Mouse (Mus musculus): ENCODE measurements around the gene Zfp946. TPM values are rescaled to one million over a fixed set of nuclear protein-coding genes. Genes with fewer than 3 reads are reported as not detected.

Zfp946 gene
- polyA plus RNA-seq (2015; fragmentation: Nextera tagmentation; extraction: Ambion mirVana), result 13.3 and 15.1 TPM in 2 replicates

- H3K4me1 ChIP-seq (ENCODE audit: control insufficient read depth, insufficient read depth, low read length), result no peaks in the 10 kb centered on the region
- no peaks in the 10 kb centered on the region for H3K27me3 ChIP-seq (replicated peaks; ENCODE audit: control insufficient read depth, insufficient read depth, low read length)
- H3K9ac ChIP-seq (ENCODE audit: low read depth, low read length), result peak within 1 kb of the TSS; percentile 69
- H3K36me3 ChIP-seq (ENCODE audit: control insufficient read depth, insufficient read depth, low read length), result no peaks in the 10 kb centered on the region
- peak within 1 kb of the TSS; percentile 65 for H3K4me3 ChIP-seq (ENCODE audit: low read length)
- H3K9me3 ChIP-seq (ENCODE audit: control insufficient read depth, low read length), result no peaks in the 10 kb centered on the region
- H3K4me2 ChIP-seq (ENCODE audit: low read depth, low read length), result peak within 1 kb of the TSS; percentile 51
- ATAC-seq, result peak; percentile 96
- peak within 1 kb of the TSS; percentile 94 for H3K27ac ChIP-seq (ENCODE audit: low read length)
- 1% methylated on average over 29 of the region's 29 CpGs for WGBS
Measured at GRCm38 (mm10) chr17:22423952-22424617, at the start of gene Zfp946. Gene Zfp946, plus strand, starts transcription at chr17:22424222.

GRCm38 (mm10) chr17:22410756-22411155 lies 13.3 kb upstream of the Zfp946 start:
- H3K27me3 ChIP-seq (replicated peaks; ENCODE audit: control insufficient read depth, insufficient read depth, low read length), result no peaks in the 10 kb centered on the region
- no peak overlapping the region for H3K27ac ChIP-seq (ENCODE audit: low read length)
- H3K4me2 ChIP-seq (ENCODE audit: low read depth, low read length), result no peak overlapping the region
- no peaks in the 10 kb centered on the region for H3K9me3 ChIP-seq (ENCODE audit: control insufficient read depth, low read length)
- WGBS, result 69% methylated on average over 2 of the region's 2 CpGs
- H3K36me3 ChIP-seq (ENCODE audit: control insufficient read depth, insufficient read depth, low read length), result no peaks in the 10 kb centered on the region
- no peak overlapping the region for H3K4me3 ChIP-seq (ENCODE audit: low read length)
- H3K4me1 ChIP-seq (ENCODE audit: control insufficient read depth, insufficient read depth, low read length), result no peaks in the 10 kb centered on the region
- H3K9ac ChIP-seq (ENCODE audit: low read depth, low read length), result no peak overlapping the region
- ATAC-seq, result no peak

- Histone ChIP-seq H3K36me3 (ENCODE audit: control insufficient read depth, insufficient read depth, low read length) (no peaks in the 10 kb centered on the region), H3K9me3 (ENCODE audit: control insufficient read depth, low read length) (no peaks in the 10 kb centered on the region), H3K4me3 (ENCODE audit: low read length) (no peak overlapping the region), H3K27ac (ENCODE audit: low read length) (no peak overlapping the region), H3K4me2 (ENCODE audit: low read depth, low read length) (no peak overlapping the region), H3K27me3 (replicated peaks; ENCODE audit: control insufficient read depth, insufficient read depth, low read length) (no peaks in the 10 kb centered on the region), H3K9ac (ENCODE audit: low read depth, low read length) (no peak overlapping the region), H3K4me1 (ENCODE audit: control insufficient read depth, insufficient read depth, low read length) (no peaks in the 10 kb centered on the region)
- 2% methylated on average over 3 of the region's 3 CpGs for WGBS
- ATAC-seq, result 0 out of 2 replicates have a peak, but pooled peaks have one; percentile 58
Measured at GRCm38 (mm10) chr17:22417510-22417909, 6.5 kb upstream of the Zfp946 start.

- H3K4me3 ChIP-seq (ENCODE audit: low read length), result peak overlapping the region; percentile 65
- WGBS, result 1% methylated on average over 12 of the region's 12 CpGs
- H3K9ac ChIP-seq (ENCODE audit: low read depth, low read length), result peak overlapping the region; percentile 69
- no peaks in the 10 kb centered on the region for H3K36me3 ChIP-seq (ENCODE audit: control insufficient read depth, insufficient read depth, low read length)
- H3K4me2 ChIP-seq (ENCODE audit: low read depth, low read length), result peak overlapping the region; percentile 47
- peak; percentile 60 for ATAC-seq
- H3K4me1 ChIP-seq (ENCODE audit: control insufficient read depth, insufficient read depth, low read length), result no peaks in the 10 kb centered on the region
- peak overlapping the region; percentile 94 for H3K27ac ChIP-seq (ENCODE audit: low read length)
- H3K9me3 ChIP-seq (ENCODE audit: control insufficient read depth, low read length), result no peaks in the 10 kb centered on the region
- H3K27me3 ChIP-seq (replicated peaks; ENCODE audit: control insufficient read depth, insufficient read depth, low read length), result no peaks in the 10 kb centered on the region
Measured at GRCm38 (mm10) chr17:22424636-22425354, 773 bp downstream of the Zfp946 start.

- Histone ChIP-seq H3K9me3 (ENCODE audit: control insufficient read depth, low read length) (no peaks in the 10 kb centered on the region), H3K4me2 (ENCODE audit: low read depth, low read length) (no peak overlapping the region), H3K27me3 (replicated peaks; ENCODE audit: control insufficient read depth, insufficient read depth, low read length) (no peaks in the 10 kb centered on the region), H3K4me3 (ENCODE audit: low read length) (no peak overlapping the region), H3K36me3 (ENCODE audit: control insufficient read depth, insufficient read depth, low read length) (0 out of 2 replicates have a peak, but pooled peaks cover 2% of the 10 kb centered on the region), H3K27ac (ENCODE audit: low read length) (no peak overlapping the region), H3K4me1 (ENCODE audit: control insufficient read depth, insufficient read depth, low read length) (no peaks in the 10 kb centered on the region), H3K9ac (ENCODE audit: low read depth, low read length) (no peak overlapping the region)
- no peak for ATAC-seq
- WGBS, result 94% methylated on average over 3 of the region's 3 CpGs
Measured at GRCm38 (mm10) chr17:22447684-22448083, 23.7 kb downstream of the Zfp946 start.

- no peaks in the 10 kb centered on the region for H3K9me3 ChIP-seq (ENCODE audit: control insufficient read depth, low read length)
- no peak overlapping the region for H3K27ac ChIP-seq (ENCODE audit: low read length)
- no peak overlapping the region for H3K4me3 ChIP-seq (ENCODE audit: low read length)
- H3K36me3 ChIP-seq (ENCODE audit: control insufficient read depth, insufficient read depth, low read length), result no peaks in the 10 kb centered on the region
- no peak overlapping the region for H3K4me2 ChIP-seq (ENCODE audit: low read depth, low read length)
- H3K9ac ChIP-seq (ENCODE audit: low read depth, low read length), result no peak overlapping the region
- 84% methylated on average over 4 of the region's 4 CpGs for WGBS
- no peak for ATAC-seq
- H3K4me1 ChIP-seq (ENCODE audit: control insufficient read depth, insufficient read depth, low read length), result no peaks in the 10 kb centered on the region
- H3K27me3 ChIP-seq (replicated peaks; ENCODE audit: control insufficient read depth, insufficient read depth, low read length), result no peaks in the 10 kb centered on the region
Measured at GRCm38 (mm10) chr17:22497120-22497519, 73.1 kb downstream of the Zfp946 start.

Other genes starting within 250 kb of the Zfp946 start
- gene Zfp994, start 198.6 kb upstream of the Zfp946 start, polyA plus RNA-seq (2015; fragmentation: Nextera tagmentation; extraction: Ambion mirVana), result 2.8 and 2.9 TPM in 2 replicates
- gene CT030661.1, start 109.4 kb upstream of the Zfp946 start, polyA plus RNA-seq (2015; fragmentation: Nextera tagmentation; extraction: Ambion mirVana), result 9.2 and 9.6 TPM in 2 replicates
- 11.0 and 11.1 TPM in 2 replicates for gene Zfp944, start 62.8 kb upstream of the Zfp946 start, polyA plus RNA-seq (2015; fragmentation: Nextera tagmentation; extraction: Ambion mirVana)
- 7.5 and 7.8 TPM in 2 replicates for gene Zfp758, start 62.8 kb upstream of the Zfp946 start, polyA plus RNA-seq (2015; fragmentation: Nextera tagmentation; extraction: Ambion mirVana)
- not detected in 2 replicates for gene Vmn2r111, start 149.3 kb downstream of the Zfp946 start, polyA plus RNA-seq (2015; fragmentation: Nextera tagmentation; extraction: Ambion mirVana)
- not detected in 2 replicates for gene Vmn2r112, start 176.7 kb downstream of the Zfp946 start, polyA plus RNA-seq (2015; fragmentation: Nextera tagmentation; extraction: Ambion mirVana)

Measured in intestine, embryonic 16.5 days (tissue).